Mouse (Mus musculus): ENCODE results near the gene Gm21762.
"Not testable (repeated sequence)": the region's sequence is repeated elsewhere in the genome, so short reads cannot be mapped to it uniquely, and the experiment has no call there.

Gm21762 gene

DNA sequence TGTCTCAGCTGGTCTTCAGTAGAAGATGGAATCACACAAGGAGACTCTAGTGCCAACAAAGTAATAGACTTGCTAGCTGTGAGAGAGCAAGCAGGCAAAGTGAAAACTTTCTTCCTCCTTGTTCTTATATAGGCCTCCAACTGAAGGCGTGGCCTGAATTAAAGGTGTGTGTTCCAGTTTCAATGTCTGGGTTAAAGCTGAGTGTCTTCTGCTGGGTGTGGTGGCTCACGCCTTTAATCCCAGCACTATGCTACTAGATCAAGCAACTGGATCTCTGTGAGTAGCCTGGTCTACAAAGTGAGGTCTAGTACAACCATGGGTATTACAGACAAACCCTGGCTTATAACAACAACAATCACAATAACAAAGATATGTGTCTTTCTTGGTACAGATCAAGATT lies at the start of gene Gm21762:
TSS of gene Gm21762 (minus strand) at position 101 of the 400 bp plus-strand sequence.
- not testable (repeated sequence) for DNase-seq (ENCODE audit: low read depth, low spot score)

DNA sequence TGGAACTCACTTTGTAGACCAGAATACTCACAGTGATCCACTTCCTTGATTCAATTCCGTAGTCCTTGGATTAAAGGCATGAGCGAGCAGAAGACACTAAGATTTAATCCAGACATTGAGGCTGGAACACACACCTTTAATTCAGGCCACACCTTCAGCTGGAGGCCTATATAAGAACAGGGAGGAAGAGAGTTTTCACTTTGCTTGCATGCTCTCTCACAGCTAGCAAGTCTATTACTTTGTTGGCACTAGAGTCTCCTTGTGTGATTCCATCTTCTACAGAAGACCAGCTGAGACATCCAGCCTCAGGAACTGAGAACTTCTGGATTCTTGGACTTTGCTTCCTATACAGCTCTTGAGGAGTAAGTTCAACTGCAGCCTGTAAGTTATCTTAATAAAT lies 47.1 kb upstream of the Gm21762 start, which contains the start of gene AF067061:
TSS of gene AF067061 (plus strand) at position 245 of the 400 bp plus-strand sequence.
- not testable (repeated sequence) for DNase-seq (ENCODE audit: low read depth, low spot score)

DNA sequence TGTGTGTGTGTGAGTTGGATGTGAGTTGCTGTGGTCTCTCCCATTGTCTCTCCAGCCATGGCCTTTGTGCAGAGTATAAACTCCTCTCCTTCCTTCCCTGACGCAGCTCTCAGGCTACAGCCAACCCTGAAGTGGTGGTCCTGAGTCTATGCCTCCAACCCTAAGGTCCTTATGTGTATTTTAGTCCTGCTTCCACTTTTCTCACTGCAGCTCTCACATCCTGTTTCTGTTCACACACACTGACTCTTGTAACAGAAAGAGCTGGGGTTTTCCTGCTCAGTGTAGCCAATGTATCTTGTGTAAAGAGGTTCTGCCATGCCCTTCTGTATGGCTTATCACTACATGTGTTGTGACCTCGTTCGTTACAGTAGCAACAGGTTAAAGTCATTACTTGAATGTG lies 44.0 kb upstream of the Gm21762 start:
- not testable (repeated sequence) for DNase-seq (ENCODE audit: low read depth, low spot score)

DNA sequence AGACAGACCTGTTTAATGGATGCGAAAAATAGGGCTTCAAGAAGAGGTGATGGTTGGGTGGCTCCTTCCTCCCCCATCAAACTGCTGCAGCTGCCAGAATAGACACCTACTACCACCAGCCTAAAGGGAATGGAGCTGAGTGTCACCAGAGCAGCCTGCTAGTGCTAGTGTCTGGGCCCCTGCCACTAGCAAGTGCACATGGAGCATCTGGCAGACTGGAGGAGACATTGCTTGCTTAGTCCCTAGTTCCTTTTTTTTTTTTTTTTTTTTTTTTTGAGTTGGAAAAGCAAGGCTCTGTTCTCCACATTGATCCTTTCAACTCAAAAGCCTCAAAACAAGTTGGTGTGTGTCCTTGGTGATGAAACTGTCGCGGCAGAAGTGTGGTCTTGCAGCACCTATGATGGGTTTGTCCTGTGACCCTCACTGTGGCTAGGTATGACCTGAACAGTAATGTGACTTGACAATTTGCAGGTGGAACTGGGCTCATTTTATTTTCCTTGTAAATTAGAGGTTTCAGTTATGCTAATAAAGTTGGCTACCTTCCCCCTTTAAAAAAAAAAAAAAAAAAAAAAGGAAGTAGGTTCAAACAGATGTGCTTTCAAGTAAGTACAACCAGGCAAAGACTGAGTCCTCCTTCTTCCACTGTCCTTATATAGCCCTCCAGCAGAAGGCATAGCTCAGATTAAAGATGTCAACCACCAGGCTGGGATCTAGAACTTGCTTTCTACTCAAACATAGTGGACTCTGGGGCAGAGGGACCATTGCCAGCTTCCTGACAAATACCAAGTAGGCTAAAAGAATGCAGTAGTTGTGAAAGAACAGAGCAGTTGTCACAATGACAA lies 43.3 kb upstream of the Gm21762 start:
- DNase-seq (ENCODE audit: low read depth, low spot score), result not testable (repeated sequence)

DNA sequence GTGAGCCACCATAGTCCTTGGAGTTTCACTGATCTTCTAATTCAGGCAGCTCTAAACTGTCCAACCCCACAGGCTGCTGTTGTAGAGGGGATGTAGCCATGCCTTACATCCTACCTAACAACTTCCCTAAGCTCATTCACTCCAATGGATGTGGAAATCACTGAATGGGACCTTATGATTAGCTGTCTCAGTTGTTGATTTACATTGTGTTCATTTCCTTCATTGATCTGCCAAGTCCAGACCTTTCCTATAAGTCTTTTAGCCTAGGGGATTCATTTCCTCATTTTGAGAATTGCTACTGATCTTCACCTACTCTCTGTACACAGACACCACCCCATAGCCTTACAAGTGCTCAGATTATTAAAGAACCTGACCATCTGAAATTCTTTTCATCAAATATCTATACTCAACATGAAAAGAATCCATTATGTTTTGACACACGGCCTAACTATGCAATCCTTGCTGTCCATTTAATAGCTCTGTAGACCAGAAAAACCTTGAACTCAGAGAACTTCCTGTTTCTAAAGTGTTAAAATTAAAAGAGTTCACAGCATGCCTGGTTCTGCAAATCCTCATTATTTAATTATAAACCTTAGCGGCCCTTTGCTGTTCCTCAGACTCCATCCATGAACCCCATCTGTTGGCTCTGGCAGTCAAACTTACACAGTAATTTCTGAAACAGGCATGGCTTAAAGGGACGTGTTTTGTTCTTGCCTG lies 35.6 kb upstream of the Gm21762 start:
- DNase-seq (ENCODE audit: low read depth, low spot score), result not testable (repeated sequence)

DNA sequence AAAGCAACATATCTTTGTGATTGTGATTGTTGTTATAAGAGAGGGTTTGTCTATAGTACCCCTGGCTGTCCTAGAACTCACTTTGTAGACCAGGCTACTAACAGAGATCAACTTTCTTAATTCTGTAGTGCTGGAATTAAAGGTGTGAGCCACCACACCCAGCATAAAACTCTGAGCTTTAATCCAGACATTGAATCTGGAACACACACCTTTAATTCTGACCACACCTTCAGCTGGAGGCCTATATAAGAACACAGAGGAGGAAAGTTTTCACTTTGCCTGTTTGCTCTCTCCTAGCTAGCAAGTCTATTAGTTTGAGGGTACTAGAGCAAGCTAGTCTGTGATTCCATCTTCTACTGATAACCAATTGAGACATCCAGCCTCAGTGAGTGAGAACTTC lies 23.1 kb upstream of the Gm21762 start, which contains the start of gene Gm21731:
TSS of gene Gm21731 (plus strand) at position 301 of the 400 bp plus-strand sequence.
- DNase-seq (ENCODE audit: low read depth, low spot score), result not testable (repeated sequence)

DNA sequence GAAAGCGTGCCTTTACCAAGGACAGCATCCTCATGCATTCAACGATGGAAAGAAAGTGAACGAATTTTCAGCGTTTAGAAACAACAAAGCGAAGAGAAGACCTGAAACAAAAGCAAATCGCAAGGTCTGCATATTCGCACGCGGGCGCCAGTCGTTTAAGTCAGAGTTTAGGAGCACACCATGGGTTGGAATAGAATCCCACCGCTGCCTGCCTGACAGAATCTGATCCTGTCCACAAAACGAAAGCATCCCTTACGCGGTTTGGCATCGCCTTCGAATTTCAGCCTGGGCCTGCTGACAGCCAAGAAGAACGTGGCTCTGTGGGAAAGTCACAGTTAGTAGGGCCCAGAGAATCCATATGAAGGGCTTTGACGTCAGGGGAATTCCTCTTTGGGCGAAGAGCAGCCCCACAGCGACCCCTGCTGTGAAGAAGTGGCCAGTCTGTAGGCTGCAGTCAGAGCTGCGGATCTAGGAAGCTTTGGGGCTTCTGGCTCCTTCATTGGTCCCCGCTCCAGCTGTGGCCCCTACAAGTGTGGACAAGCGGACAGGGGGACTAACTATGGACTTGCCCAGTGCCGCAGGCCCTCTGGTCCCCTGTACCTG lies 16.8 kb upstream of the Gm21762 start:
- DNase-seq (ENCODE audit: low read depth, low spot score), result not testable (repeated sequence)

DNA sequence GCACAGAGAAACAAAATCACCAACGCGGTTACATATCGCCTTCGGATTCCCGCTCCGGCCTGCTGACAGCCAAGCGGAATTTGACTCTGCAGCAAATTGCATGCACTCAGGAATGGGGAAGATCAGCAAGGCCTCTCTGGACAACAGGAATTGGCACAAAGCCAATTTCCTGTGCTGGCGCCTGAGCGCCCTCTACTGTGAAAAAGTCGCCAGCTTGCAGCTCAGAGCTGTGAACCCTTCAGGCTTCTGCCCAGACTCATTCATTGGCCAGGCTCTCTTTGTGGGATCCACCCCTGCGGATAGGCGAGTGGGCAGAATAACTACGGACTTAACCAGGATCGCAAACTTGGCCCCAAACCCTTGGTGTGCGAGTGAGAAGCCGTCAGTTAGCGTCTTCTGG lies 16.1 kb upstream of the Gm21762 start:
- not testable (repeated sequence) for DNase-seq (ENCODE audit: low read depth, low spot score)

DNA sequence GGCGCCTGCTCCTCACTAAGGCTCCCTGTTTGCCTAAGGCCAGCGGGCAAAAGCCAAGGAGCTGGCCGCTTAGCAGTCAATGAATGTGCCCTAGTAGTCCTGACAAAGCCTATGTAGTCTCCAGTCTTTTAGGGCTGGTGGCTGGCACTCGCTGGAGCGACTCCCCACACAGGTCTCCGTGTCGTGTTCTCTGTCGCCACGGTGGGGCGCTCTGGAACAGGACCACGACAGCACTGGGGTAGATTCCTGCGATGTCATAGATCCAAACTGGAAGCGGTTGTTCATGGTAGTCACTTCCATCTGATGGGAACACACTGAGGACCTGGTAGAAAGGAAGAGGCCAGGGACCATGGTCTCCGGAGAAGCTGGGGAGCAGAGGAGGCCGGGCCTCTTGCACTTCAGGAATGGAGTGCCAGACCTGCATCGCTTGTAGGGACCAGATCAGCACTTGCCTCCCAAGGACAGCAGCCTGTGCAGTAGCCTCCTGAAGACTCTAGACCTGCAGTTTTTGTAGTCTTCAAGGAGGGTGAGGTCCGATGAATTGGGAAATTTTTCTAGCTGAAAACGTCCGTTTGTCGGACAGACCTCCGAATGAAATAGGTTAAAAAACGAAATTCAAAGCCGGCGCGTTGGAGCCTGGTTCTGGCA lies 7.4 kb upstream of the Gm21762 start:
- not testable (repeated sequence) for DNase-seq (ENCODE audit: low read depth, low spot score)

DNA sequence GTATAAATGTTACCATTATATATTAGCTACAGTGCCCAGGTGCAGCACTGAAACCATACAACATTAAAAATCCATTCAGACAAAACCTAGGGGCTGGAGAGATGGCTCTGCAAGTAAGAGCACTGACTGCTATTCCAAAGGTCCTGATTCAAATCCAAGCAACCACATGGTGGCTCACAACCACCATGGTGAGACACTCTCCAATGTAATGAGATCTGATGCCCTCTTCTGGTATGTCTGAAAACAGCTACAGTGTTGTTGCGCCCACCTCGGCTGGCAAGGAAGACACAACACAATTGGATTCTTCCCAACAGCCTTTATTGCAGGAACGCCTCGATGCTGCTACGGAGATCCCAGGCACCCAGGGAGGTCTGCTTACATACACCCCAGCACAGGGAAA lies 5.2 kb upstream of the Gm21762 start:
- DNase-seq (ENCODE audit: low read depth, low spot score), result not testable (repeated sequence)

DNA sequence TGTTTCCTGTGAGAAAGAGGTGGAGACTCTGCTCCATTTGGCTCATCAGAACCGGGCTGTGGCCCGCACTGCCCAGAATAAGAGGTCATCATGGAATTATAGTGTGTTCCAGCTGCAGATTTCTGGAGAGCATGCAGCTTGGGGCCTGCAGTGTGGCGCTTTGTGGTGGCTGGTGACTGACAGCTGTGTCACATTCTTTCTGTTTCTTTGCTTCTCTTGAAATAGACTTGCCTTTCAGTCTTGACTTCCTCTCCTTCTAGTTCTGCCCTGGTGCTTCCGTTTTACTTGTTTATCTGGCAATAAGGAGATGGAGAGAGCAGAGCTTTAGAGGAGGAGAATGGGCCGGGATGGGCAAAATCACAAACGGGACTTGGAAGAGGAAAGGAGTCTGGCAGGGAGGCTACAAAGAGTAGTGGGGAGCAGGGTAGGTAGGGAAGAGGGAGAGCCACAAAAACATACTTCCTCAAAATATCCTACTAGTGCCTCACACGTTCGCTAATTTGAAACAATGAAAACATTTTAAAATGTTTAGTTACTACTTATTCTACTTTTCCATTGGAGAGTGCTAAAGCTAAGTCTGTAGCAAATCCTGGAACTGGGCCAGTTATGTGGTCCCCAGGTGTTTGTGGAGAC lies 19.4 kb downstream of the Gm21762 start:
- not testable (repeated sequence) for DNase-seq (ENCODE audit: low read depth, low spot score)

DNA sequence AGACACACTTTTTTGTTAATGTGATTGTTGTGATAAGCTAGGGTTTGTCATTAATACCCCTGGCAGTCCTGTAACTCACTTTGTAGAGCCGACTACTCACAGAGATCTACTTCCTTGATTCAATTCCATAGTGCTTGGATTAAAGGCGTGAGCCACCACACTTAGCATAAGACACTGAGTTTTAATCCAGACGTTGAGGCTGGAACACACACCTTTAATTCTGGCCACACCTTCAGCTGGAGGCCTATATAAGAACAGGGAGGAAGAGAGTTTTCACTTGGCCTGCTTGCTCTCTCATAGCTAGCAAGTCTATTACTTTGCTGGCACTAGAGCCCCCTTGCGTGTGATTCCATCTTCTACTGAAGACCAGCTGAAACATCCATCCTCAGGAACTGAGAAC lies 43.6 kb downstream of the Gm21762 start, which contains the start of gene Gm21818:
TSS of gene Gm21818 (plus strand) at position 301 of the 400 bp plus-strand sequence.
- DNase-seq (ENCODE audit: low read depth, low spot score), result not testable (repeated sequence)

DNA sequence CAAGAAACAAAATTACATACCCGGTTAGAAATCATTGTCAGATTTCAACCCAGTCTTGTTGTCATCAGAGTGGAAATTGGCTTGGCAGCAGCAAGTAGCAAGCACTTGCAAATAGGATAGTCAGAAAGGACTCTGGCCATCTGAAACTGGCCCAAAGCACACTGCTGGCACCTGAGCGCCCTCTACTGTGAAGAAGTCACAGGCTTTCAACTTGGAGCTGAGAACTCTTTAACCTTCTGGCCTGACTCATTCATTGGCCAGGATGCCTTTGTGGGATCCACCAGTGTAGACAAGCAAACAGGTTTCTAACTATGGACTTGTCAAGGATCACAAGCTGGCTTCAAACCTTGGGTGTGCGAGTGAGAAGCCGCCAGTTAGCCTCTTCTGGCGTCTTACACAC lies 47.4 kb downstream of the Gm21762 start:
- DNase-seq (ENCODE audit: low read depth, low spot score), result not testable (repeated sequence)

All from WW6 (cell line).